Mouse (Mus musculus): ENCODE measurements around the gene Hnmt. TPM values are rescaled to one million over a fixed set of nuclear protein-coding genes. Genes with fewer than 3 reads are reported as not detected.
"Not testable (repeated sequence)": the region's sequence is repeated elsewhere in the genome, so short reads cannot be mapped to it uniquely, and the experiment has no call there.

Gene Hnmt
- 1 to 10 TPM; 7.8 to 8.5 TPM for total RNA-seq (2021)

- peak; percentile 1 to 9 for DNase-seq
- intact Hi-C loops (cut with DNase I): no loop called here
Measured at GRCm38 (mm10) chr2:24049344-24049990, at the start of gene Hnmt. Hnmt (minus strand) TSS chr2:24049394.

- intact Hi-C loops (cut with DNase I): no loop called here
- DNase-seq: no peak
Measured at GRCm38 (mm10) chr2:24096495-24096894, 47.3 kb upstream of the Hnmt start, which contains the start of gene Tbpl2. Tbpl2 (minus strand) TSS chr2:24096595.

- DNase-seq: no peak
- intact Hi-C loops (cut with DNase I): no loop called here
Measured at GRCm38 (mm10) chr2:24090921-24091320, 41.7 kb upstream of the Hnmt start.

- intact Hi-C loops (cut with DNase I): no loop called here
- no peak for DNase-seq
Measured at GRCm38 (mm10) chr2:24050459-24050858, 1.3 kb upstream of the Hnmt start.

- intact Hi-C loops (cut with DNase I): no loop called here
- DNase-seq: peak; percentile 66 to 71
Measured at GRCm38 (mm10) chr2:24048480-24049097, 605 bp downstream of the Hnmt start.

- DNase-seq: no peak
- intact Hi-C loops (cut with DNase I): no loop called here
Measured at GRCm38 (mm10) chr2:24047551-24048479, 1.4 kb downstream of the Hnmt start.

- DNase-seq: no peak
- intact Hi-C loops (cut with DNase I): no loop called here
Measured at GRCm38 (mm10) chr2:24042901-24043300, 6.3 kb downstream of the Hnmt start.

GRCm38 (mm10) chr2:24040531-24040930, 8.7 kb downstream of the Hnmt start:
- no peak for DNase-seq
- intact Hi-C loops (cut with DNase I): no loop called here

- not testable (repeated sequence) for DNase-seq
Measured at GRCm38 (mm10) chr2:24019386-24019785, 29.8 kb downstream of the Hnmt start.

GRCm38 (mm10) chr2:24018966-24019365, 30.2 kb downstream of the Hnmt start:
- intact Hi-C loops (cut with DNase I): no loop called here
- no peak for DNase-seq

More at GRCm38 (mm10) chr2:24019386-24019785, 29.8 kb downstream of the Hnmt start:
- intact Hi-C loops (cut with DNase I): not testable (repeated sequence)

- no peak for DNase-seq
- intact Hi-C loops (cut with DNase I): no loop called here
Measured at GRCm38 (mm10) chr2:24014957-24015356, 34.2 kb downstream of the Hnmt start.

GRCm38 (mm10) chr2:23999323-23999722, 49.9 kb downstream of the Hnmt start:
- intact Hi-C loops (cut with DNase I): no loop called here
- no peak for DNase-seq

GRCm38 (mm10) chr2:23998836-23999235, 50.4 kb downstream of the Hnmt start:
- DNase-seq: no peak
- intact Hi-C loops (cut with DNase I): no loop called here

GRCm38 (mm10) chr2:23996830-23997229, 52.4 kb downstream of the Hnmt start:
- no peak for DNase-seq
- intact Hi-C loops (cut with DNase I): no loop called here

- DNase-seq; intact Hi-C loops (cut with DNase I): not testable (repeated sequence)
Measured at GRCm38 (mm10) chr2:23990034-23990573, 59.1 kb downstream of the Hnmt start.

GRCm38 (mm10) chr2:23987283-23987682, 61.9 kb downstream of the Hnmt start:
- DNase-seq: no peak
- intact Hi-C loops (cut with DNase I): no loop called here

- no peak for DNase-seq
- intact Hi-C loops (cut with DNase I): no loop called here
Measured at GRCm38 (mm10) chr2:23983343-23983742, 65.9 kb downstream of the Hnmt start.

GRCm38 (mm10) chr2:23982860-23983259, 66.3 kb downstream of the Hnmt start:
- intact Hi-C loops (cut with DNase I): no loop called here
- no peak for DNase-seq

- intact Hi-C loops (cut with DNase I); DNase-seq: not testable (repeated sequence)
Measured at GRCm38 (mm10) chr2:23960659-23961274, 88.4 kb downstream of the Hnmt start.

All from heart, postnatal 10 days (tissue).